Mouse (Mus musculus) hindbrain, embryonic 15.5 days (tissue): Measurements from ENCODE around the gene Tead1. TPM values are rescaled to one million over a fixed set of nuclear protein-coding genes. Genes with fewer than 3 reads are reported as not detected.

Experiments
- ATAC-seq: fragments of 200-750 bp; cut with Nextera tagmentation; 2 replicates; pipeline ENCODE4 v1.8.0; 2017; ENCODE audit warnings: low read depth, moderate number of reproducible peaks, moderate TSS enrichment; ENCODE audit not compliant: low FRiP score
- H3K27ac ChIP-seq: fragments of 300-500 bp; sonication (generic); replicated peaks from 2 replicates; pipeline ENCODE4 v1.5.1; 2015; ENCODE audit warnings: mild to moderate bottlenecking, inconsistent platforms
- H3K27me3 ChIP-seq: fragments of 300-500 bp; sonication (generic); 2 replicates; pipeline ENCODE4 v1.6.1; 2015; ENCODE audit warnings: control low read depth, inconsistent platforms
- H3K36me3 ChIP-seq: fragments of 300-500 bp; sonication (generic); 2 replicates; pipeline ENCODE4 v1.6.1; 2015; ENCODE audit warnings: control low read depth, inconsistent platforms
- H3K4me1 ChIP-seq: fragments of 300-500 bp; sonication (generic); replicated peaks from 2 replicates; pipeline ENCODE4 v1.6.1; 2015; ENCODE audit warnings: control low read depth, inconsistent platforms
- H3K4me2 ChIP-seq: fragments of 300-500 bp; sonication (generic); 2 replicates; pipeline ENCODE4 v1.6.1; 2015; ENCODE audit warnings: moderate library complexity, mild to moderate bottlenecking, inconsistent platforms
- H3K4me3 ChIP-seq: fragments of 300-500 bp; sonication (generic); 2 replicates; pipeline ENCODE4 v1.5.1; 2015; ENCODE audit warnings: mild to moderate bottlenecking, inconsistent platforms
- H3K9ac ChIP-seq: fragments of 300-500 bp; sonication (generic); 2 replicates; pipeline ENCODE4 v1.6.1; 2015; ENCODE audit warnings: inconsistent platforms
- H3K9me3 ChIP-seq: fragments of 300-500 bp; sonication (generic); 2 replicates; pipeline ENCODE4 v1.6.1; 2016; ENCODE audit warnings: control low read depth, inconsistent platforms
- WGBS: fragments of 180-500 bp; shearing (Covaris S2); methylation state at CpG from one replicate; pipeline ENCODE4 v1.1.7; 2015; 5-methylcytosine and 5-hydroxymethylcytosine counted together
- polyA plus RNA-seq: library from polyadenylated mRNA; unstranded; fragments of >200 nt; fragmentation: Nextera tagmentation; extraction: Ambion mirVana; gene quantifications from 2 replicates; pipeline ENCODE4 v1.2.1, GENCODE M21; 2015

The Tead1 gene
- polyA plus RNA-seq, 1 experiment from 2014 or later, result 15.3 TPM

DNA sequence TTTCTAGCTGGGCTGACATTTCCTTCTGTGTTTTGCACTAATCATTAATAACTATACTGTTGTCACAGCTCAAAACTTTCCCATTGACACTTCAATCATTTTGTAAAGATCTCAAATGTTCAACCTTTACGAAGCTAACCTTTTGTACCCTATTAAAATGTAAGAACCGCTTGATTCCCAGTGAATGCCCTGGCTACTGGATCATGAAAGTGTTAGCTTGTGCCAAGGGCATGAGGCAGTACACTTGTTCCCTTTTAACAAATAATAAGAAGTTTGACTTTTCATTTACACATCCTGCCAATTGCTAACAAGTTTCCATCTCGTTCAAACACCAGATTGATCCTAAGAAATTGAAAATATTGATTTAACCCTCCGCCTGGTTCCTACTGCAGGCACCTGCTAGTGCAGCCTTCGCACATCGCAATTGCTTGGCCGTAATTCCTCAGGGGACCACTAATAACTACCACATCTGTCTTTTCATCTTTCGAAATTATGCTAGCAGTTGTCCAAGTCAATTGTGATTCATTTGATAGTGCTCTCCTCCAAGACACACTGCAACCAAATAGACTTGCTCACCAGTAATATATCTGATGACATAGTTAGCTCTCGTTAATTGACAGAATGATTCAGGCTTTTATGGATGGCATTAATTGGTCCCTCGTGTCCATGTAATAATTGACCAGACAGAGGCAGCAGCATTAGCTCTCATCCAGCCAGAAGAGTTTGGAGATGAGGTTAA is 133.1 kb downstream of the Tead1 start:
- Histone ChIP-seq H3K36me3 (no peaks in the 10 kb centered on the region), H3K27ac (no peak overlapping the region), H3K4me2 (no peak overlapping the region), H3K9me3 (no peaks in the 10 kb centered on the region), H3K27me3 (no peaks in the 10 kb centered on the region), H3K9ac (no peak overlapping the region), H3K4me3 (no peak overlapping the region), H3K4me1 (peaks cover 37% of the 10 kb centered on the region)
- ATAC-seq, result 0 out of 2 replicates have a peak, but pooled peaks have one; percentile 10
- WGBS, result 52% methylated on average over 10 of the region's 10 CpGs

DNA sequence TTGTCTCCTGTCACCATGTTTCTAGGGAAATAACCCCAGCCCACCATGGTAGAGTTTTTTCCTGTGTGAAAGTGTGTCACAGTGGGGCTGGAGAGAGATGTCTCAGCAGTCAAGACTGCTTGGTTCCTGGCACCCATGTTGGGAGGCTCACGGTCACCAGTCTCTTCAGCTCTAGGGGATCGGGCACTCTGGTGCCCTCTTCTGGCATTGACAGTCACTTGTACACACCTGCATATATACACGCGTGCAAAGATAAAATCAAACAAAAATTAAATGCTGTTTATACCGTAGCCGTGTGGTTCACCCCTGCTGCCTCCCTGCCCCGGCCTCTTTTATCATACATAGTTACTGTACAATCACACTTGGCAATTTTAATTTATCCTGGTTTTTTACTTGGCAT is 134.0 kb downstream of the Tead1 start:
- Histone ChIP-seq H3K9me3 (no peaks in the 10 kb centered on the region), H3K4me2 (no peak overlapping the region), H3K27ac (no peak overlapping the region), H3K4me1 (peaks cover 31% of the 10 kb centered on the region), H3K9ac (no peak overlapping the region), H3K36me3 (no peaks in the 10 kb centered on the region), H3K4me3 (no peak overlapping the region), H3K27me3 (no peaks in the 10 kb centered on the region)
- no peak for ATAC-seq
- 93% methylated on average over 7 of the region's 7 CpGs for WGBS

DNA sequence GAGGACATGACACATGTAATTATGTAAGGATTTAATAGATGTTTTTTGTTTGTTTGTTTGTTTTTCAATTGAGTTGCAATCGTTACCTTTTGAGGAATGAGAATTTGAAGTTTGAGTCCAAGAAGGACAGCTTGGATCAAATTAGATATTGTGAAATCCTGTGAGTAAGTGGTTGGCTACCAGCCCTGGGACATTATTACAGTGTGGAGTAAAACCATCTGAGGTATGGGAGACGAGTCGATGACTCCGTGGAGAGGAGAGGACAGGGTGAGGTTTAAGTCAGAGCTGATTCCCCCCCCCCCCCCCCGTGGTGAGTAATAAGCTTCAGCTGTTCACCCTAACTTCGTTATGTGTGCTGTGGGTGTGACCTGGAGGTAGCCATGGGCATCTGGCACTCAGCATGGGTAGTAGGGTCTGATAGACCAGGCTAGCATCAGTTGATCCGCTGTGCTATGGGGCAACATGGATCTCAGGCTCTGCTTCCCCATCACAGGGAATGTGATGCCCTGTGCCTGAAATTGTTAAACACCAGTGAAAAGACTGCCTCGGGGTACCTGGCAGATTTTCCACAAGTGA is 134.7 kb downstream of the Tead1 start:
- Histone ChIP-seq H3K36me3 (no peaks in the 10 kb centered on the region), H3K4me2 (no peak overlapping the region), H3K27me3 (no peaks in the 10 kb centered on the region), H3K9ac (no peak overlapping the region), H3K4me1 (peaks cover 32% of the 10 kb centered on the region), H3K27ac (no peak overlapping the region), H3K9me3 (no peaks in the 10 kb centered on the region), H3K4me3 (no peak overlapping the region)
- ATAC-seq, result no peak
- WGBS, result 86% methylated on average over 8 of the region's 8 CpGs

DNA sequence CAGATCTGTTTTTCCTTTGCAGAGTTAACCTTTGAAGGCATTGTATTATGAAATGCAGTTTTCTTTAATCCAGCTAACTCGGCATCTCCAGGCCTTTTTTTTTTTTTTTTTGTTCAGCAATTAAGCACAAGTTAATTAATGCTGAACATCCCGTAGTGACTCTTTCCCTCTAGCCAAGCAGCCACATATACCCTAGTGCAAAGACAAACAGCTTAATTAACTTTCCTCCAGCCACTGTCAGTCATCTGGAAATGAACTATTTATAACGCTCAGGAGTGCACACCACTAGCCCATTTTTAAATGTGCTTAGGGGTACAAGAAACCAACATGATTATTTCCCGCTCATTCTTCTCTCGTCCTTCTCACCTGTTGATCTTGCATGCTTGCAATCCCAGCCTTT is 136.9 kb downstream of the Tead1 start:
- 34% methylated on average over 5 of the region's 5 CpGs for WGBS
- Histone ChIP-seq H3K36me3 (no peaks in the 10 kb centered on the region), H3K4me3 (no peak overlapping the region), H3K9me3 (no peaks in the 10 kb centered on the region), H3K9ac (no peak overlapping the region), H3K4me2 (no peak overlapping the region), H3K27ac (no peak overlapping the region), H3K27me3 (no peaks in the 10 kb centered on the region), H3K4me1 (peaks cover 23% of the 10 kb centered on the region)
- ATAC-seq, result no peak

DNA sequence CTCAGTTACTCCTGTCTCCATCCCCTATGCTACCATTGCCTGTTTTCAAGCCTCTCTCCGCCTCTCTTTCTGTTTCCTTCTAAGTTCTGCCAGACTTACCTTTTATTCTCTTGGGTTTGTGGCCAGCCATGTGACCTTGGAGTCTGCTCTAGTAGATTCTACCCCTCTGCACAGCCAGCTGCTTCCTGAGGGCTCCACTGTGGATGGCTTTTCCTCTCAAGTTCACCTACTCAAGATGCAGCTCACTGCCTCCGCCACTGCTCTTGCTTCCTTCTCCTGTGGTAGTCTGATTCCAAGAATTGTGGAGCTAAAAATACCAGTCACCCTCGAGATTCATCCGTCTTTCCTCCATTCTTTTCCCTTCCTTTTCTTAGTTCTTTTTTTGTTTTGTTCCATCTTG is 140.7 kb downstream of the Tead1 start:
- ATAC-seq, result no peak
- no peaks in the 10 kb centered on the region for H3K9me3 ChIP-seq
- H3K9ac ChIP-seq, result no peak overlapping the region
- H3K4me3 ChIP-seq, result no peak overlapping the region
- peaks cover 27% of the 10 kb centered on the region for H3K4me1 ChIP-seq
- H3K36me3 ChIP-seq, result no peaks in the 10 kb centered on the region
- H3K4me2 ChIP-seq, result no peak overlapping the region
- WGBS, result 78% methylated on average over 4 of the region's 4 CpGs
- no peaks in the 10 kb centered on the region for H3K27me3 ChIP-seq
- no peak overlapping the region for H3K27ac ChIP-seq

DNA sequence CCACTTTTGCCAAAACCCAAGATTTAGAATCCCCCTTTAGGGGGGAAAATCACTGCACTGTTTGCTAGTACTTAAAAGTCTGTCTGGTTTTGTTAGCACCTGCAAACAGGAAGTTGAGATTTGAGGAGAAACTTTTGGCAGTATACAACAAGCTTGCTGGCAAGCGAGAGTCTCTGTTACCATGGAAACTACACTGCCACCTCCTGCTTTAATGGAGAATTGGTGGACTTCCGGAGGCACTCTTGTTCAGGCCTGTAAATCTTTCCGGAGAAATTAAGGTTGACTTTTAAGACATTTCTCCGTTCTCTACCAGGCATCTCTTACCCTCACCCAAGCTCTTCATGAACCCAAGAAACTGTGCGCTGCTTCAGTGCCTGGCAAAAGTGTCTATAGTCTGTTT is 143.8 kb downstream of the Tead1 start:
- no peaks in the 10 kb centered on the region for H3K9me3 ChIP-seq
- peaks cover 45% of the 10 kb centered on the region for H3K4me1 ChIP-seq
- ATAC-seq, result no peak

GRCm38 (mm10) chr7:112823621-112824020 is 144.5 kb downstream of the Tead1 start:
- H3K27me3 ChIP-seq, result no peaks in the 10 kb centered on the region
- ATAC-seq, result peak; percentile 73
- no peak overlapping the region for H3K9ac ChIP-seq
- peaks cover 49% of the 10 kb centered on the region for H3K4me1 ChIP-seq
- no peaks in the 10 kb centered on the region for H3K9me3 ChIP-seq
- 1% methylated on average over 5 of the region's 5 CpGs for WGBS
- H3K36me3 ChIP-seq, result no peaks in the 10 kb centered on the region
- H3K4me3 ChIP-seq, result peak overlapping the region; percentile 13; the same call in 1 of the 2 replicates
- peak overlapping the region; percentile 75 for H3K27ac ChIP-seq
- peak overlapping the region; percentile 45 for H3K4me2 ChIP-seq

More for the DNA sequence above, 143.8 kb downstream of the Tead1 start:
- 8% methylated on average over 5 of the region's 5 CpGs for WGBS
- Histone ChIP-seq H3K4me2 (peak overlapping the region; percentile 45), H3K27me3 (no peaks in the 10 kb centered on the region), H3K27ac (peak overlapping the region; percentile 75), H3K9ac (no peak overlapping the region), H3K4me3 (no peak overlapping the region), H3K36me3 (no peaks in the 10 kb centered on the region)

DNA sequence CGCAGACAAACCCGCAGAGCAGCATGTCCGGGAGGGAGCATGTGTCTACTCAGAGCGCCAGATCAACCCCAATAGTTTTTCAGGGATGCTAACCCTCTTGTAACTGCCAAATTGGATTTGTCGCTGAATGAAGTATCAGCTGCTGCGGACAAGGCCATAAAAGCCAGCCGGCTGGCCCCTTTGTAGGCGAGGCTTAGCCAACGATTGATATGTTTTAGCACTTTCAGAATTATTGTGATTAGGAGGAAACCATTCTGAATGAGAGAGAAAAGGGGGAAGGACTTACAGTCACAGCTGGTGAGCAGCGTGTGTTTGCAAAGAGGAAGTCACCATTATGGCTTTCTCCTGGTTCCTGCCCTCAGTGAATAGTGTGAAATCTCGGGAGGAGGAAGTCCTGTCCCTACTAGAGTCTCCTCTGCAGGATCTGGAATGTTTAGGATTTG is 146.2 kb downstream of the Tead1 start:
- peaks cover 49% of the 10 kb centered on the region for H3K4me1 ChIP-seq
- H3K9ac ChIP-seq, result no peak overlapping the region
- no peak for ATAC-seq
- H3K9me3 ChIP-seq, result no peaks in the 10 kb centered on the region
- H3K27me3 ChIP-seq, result no peaks in the 10 kb centered on the region
- no peak overlapping the region for H3K4me3 ChIP-seq
- no peaks in the 10 kb centered on the region for H3K36me3 ChIP-seq
- 9% methylated on average over 11 of the region's 11 CpGs for WGBS
- H3K27ac ChIP-seq, result peak overlapping the region; percentile 82
- H3K4me2 ChIP-seq, result peak overlapping the region; percentile 20; the same call in 1 of the 2 replicates

- H3K9ac ChIP-seq, result no peak overlapping the region
- H3K27me3 ChIP-seq, result no peaks in the 10 kb centered on the region
- H3K9me3 ChIP-seq, result no peaks in the 10 kb centered on the region
- ATAC-seq, result peak; percentile 90
- no peaks in the 10 kb centered on the region for H3K36me3 ChIP-seq
- H3K4me3 ChIP-seq, result no peak overlapping the region
- peak overlapping the region; percentile 82 for H3K27ac ChIP-seq
- H3K4me1 ChIP-seq, result peaks cover 49% of the 10 kb centered on the region
- H3K4me2 ChIP-seq, result peak overlapping the region; percentile 20
- 8% methylated on average over 17 of the region's 17 CpGs for WGBS
These were observed 147.2 kb downstream of the Tead1 start for GRCm38 (mm10) chr7:112826114-112826911.

DNA sequence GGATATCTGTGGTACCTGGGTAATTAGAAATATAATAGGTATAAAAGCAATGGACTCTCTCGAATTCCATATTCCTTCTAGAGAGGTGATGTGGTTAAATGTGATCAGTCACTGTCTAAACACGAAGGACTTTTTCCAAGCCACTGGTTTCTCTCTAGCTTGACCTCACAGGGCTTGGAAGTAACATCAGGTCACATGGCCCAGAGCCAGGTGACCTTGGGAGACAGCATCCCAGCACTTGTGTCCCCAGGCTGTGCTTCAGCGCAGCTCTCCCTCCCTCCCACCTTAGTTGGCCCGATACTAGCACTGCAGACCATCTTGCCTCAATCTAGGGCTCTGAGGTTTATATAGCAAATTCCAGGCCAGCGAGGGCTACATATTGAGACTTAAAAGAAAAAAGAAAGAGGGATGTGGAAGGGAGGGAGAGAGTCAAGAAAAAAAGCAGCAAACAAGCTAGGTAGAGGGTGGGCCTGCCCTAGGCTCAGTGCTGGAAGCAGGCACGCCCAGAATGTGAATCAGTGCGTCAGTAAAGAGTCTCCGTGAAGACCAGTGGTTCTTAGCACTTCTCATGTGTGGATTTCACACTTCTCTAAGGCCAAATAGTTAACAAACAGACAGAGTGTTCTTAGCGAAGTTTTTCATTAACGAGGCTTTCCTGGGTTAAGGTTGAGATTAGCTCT is 149.0 kb downstream of the Tead1 start:
- Histone ChIP-seq H3K36me3 (no peaks in the 10 kb centered on the region), H3K9ac (no peak overlapping the region), H3K9me3 (no peaks in the 10 kb centered on the region), H3K4me3 (no peak overlapping the region), H3K27ac (0 out of 2 replicates have a peak overlapping the region, but pooled peaks have one; percentile 32), H3K27me3 (no peaks in the 10 kb centered on the region), H3K4me2 (no peak overlapping the region), H3K4me1 (peaks cover 50% of the 10 kb centered on the region)
- WGBS, result 62% methylated on average over 10 of the region's 10 CpGs
- ATAC-seq, result no peak

DNA sequence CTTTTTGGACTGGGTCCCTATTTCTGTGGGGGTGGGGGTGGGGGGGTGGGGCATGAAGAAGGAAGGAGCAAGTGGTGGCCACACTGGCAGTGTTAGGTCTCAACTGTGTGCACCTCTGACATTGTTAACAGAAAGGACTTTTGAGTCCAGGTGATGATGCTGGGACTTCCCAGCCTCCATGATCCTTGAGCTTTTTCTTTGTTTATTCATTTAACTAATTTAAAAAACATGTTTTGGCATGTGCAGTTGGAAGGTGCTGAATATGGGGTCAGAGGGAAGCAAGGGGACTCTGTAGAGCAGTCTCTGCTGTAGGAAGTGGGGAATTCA is 149.5 kb downstream of the Tead1 start:
- Histone ChIP-seq H3K4me3 (no peak overlapping the region), H3K4me1 (peaks cover 45% of the 10 kb centered on the region), H3K36me3 (no peaks in the 10 kb centered on the region), H3K9me3 (no peaks in the 10 kb centered on the region), H3K4me2 (no peak overlapping the region), H3K9ac (no peak overlapping the region), H3K27ac (no peak overlapping the region), H3K27me3 (no peaks in the 10 kb centered on the region)
- ATAC-seq, result no peak

GRCm38 (mm10) chr7:112830946-112831345 is 151.8 kb downstream of the Tead1 start:
- Histone ChIP-seq H3K4me2 (no peak overlapping the region), H3K27ac (no peak overlapping the region), H3K4me3 (no peak overlapping the region), H3K9ac (no peak overlapping the region), H3K36me3 (no peaks in the 10 kb centered on the region), H3K27me3 (no peaks in the 10 kb centered on the region), H3K4me1 (peaks cover 34% of the 10 kb centered on the region), H3K9me3 (no peaks in the 10 kb centered on the region)
- ATAC-seq, result no peak
- 64% methylated on average over 4 of the region's 4 CpGs for WGBS
